Mouse (Mus musculus): ENCODE measurements around the gene Ctrl.
"Not testable (repeated sequence)": the region's sequence is repeated elsewhere in the genome, so short reads cannot be mapped to it uniquely, and the experiment has no call there.

Gene Ctrl

DNA sequence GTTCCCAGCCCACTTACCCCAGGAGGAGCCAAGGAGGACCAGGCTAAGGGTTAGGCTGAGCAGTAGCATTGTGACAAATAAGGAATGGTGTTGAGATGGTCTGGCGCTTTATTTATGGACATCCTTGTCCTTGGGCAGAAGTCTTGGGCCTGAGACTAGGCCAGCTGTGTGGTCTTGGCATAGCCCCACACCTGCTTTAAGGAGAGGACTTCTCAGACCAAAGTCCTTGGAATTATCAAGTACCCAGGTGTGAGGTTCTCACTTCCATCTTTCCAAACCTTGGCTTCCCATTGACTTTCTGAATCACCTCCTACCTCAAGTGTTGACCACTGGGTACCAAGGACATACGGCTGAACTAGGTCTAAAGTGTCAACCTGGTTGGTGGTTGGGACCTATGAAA lies at the start of gene Ctrl:
Gene Ctrl (minus strand): TSS at position 101 of the 400 bp plus-strand sequence.
- no peak for DNase-seq (ENCODE audit: low spot score)

DNA sequence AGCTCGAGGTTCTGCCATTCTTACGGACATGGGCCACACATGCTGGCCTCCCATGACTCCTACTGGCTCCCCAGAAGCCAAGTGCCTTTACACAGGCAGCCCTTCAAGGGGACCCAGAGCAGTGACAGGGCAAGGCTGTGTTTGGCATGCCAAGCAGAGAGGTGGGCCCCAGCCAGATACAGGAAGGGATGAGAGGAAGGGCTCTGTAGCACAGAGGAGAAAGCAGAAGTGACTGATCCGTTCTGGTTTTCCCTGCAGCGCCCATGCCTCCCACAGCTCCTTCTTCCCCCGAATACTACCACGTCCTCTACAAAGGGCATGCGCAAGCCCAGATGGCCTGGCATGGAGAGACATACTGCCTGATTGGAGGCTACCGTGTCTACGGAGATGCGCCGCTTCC lies 49.7 kb upstream of the Ctrl start:
- DNase-seq (ENCODE audit: low spot score) = not testable (repeated sequence)

DNA sequence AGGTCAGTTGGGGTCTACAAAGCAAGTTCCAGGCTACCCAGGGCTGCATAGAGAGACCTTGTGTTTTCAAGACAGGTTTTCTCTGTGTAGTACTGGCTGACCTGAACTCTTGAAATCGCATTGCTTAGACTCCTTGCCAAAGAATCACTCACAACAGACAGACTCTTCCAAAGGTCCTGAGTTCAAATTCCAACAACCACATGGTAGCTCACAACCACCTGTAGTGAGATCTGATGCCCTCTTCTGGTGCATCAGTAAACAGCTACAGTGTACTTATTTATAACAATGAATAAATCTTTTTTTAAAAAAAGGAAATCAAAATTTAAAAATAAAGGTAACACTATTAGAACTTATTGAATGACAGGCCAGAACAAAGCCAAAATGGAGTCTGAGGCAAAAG lies 47.5 kb upstream of the Ctrl start:
- no peak for DNase-seq (ENCODE audit: low spot score)

DNA sequence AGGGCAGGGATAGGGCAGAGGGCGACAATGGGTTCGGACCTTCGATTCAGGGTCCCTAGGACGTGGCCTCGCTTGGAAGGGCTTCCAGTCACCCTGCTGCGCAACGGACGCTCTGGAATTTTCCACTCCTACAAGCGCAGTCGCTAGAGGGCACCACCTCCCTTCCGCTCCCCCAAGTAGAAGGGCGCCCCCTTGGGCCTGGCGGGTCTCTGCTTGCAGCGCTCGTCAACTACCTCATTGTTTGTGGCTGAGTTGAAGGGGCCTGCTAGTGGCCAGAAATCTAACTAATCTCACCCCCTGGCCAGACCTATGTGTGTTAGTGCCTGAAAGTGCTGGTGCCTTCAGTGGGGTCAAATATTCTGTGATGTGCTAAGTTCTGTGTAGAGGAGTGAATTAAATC lies 45.7 kb upstream of the Ctrl start, which contains the start of gene Dpep3:
Gene Dpep3 (minus strand): TSS at position 105 of the 400 bp plus-strand sequence.
- no peak for DNase-seq (ENCODE audit: low spot score)

DNA sequence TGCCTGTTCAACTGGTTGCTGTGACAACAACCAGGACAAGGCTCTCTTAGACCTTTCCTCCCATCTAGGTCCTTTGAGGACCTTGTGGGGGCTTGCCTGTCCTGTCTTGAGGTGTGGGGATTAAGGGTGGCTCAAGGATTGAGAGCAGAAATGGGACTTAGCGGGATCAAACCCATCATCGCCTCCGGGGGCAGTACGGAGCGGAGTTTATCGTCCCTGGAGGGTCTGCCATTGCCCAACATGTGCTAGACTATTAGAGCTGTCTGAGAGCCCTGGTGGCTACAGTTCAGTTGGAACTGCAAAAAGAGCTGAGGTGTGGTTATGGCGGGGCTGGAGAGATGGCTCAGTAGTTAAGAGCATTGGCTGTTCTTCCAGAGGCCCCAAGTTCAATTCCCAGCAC lies 41.7 kb upstream of the Ctrl start:
- no peak for DNase-seq (ENCODE audit: low spot score)

DNA sequence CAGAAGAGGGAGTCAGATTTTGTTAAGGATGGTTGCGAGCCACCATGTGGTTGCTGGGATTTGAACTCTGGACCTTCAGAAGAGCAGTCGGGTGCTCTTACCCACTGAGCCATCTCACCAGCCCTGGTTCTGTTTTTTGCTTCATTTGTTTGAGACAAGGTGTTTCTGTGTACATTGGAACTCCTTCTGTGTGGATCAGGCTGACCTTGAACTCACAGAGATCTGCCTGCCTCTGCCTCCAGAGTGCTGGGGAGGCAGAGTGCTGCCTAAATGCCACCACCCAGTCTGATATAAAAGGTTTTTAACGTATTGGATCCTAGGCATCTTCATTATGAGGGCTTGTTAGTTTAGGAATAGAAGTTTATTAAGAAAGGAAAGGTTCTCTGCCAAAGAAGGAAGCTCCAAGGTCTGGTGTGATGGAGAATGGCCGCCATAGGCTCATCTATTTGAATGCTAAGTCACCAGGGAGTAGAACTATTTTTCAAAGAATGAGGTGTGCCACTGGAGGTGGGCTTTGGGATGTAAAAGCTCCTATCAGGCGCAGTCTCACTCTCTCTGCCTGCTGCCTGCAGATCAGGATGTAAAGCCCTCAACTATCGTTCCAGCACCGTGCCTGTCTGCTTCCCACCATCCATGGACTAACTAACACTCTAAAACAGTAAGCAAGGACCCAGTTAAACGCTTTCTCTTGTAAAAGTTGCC lies 37.5 kb upstream of the Ctrl start:
- DNase-seq (ENCODE audit: low spot score) = no peak

DNA sequence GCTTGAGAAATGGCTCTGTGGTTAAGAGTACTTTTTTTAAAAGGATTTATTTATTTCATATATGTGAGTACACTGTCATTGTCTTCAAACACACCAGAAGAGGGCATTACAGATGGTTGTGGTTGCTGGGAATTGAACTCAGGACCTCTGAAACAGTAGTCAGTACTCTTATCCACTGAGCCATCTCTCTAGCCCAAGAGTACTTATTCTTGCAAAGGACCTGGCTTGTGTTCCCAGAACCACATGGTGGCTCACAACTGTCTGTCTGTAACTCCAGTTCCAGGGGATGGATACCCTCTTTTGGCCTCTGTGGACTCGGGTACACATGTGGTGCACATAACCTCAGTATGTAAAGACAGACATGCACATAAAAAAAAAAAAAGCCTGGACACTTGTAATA lies 35.7 kb upstream of the Ctrl start:
- DNase-seq (ENCODE audit: low spot score) = no peak

DNA sequence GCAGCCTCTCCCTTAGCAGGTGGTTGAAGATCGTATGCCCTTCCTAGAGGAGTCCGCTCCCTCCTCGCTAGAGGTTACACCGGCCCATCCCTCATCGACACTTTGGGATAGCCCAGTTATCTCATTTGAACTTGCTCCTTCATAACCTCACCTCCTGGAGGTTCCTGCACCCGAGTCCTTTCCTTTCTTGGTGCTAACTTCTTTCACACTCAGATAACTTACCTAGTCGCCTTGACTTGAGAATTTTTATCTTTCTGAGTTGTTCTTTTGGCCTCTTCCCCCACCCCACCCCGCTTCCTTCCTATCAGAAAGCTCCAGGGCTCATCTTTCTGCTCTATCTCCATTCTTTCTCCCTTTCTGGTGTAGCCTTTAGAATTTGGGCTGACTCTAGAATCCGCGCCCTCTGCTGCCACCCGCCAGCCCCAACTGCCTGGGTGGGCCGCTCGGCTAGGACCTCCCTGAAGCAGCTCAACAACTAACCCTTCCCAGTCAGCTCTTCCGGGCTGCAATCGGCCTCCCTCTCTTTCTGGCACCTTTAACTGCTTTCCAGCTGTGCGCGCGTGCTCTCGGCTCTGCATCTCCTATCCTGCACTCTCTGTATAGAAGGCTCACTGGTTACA lies 33.1 kb upstream of the Ctrl start:
- no peak for DNase-seq (ENCODE audit: low spot score)

DNA sequence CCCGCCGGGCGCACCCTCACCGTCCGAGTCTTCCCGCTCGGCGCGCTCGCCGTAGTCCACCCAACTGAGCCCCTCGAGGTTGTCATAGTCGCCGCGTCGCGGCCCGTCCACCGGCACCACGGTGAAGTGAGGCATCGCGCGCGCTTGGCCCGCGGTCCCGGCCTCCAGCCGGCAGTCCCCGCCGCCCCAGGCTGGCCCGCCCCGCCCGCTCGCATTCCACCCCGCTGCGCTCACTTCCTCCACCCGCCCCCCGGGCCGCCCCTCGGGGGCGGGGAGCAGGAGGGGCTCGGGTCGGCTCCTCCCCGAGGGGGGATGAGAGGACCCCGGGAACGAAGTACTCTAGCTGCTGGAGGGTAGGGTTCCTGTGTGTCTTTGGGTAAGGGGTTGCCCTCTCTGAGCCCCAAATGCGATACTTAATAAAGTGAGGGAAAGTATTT lies 32.3 kb upstream of the Ctrl start, which contains the start of gene Slc12a4:
Gene Slc12a4 (minus strand): TSS at position 193 of the 437 bp plus-strand sequence.
- peak; percentile 54 for DNase-seq (ENCODE audit: low spot score)

DNA sequence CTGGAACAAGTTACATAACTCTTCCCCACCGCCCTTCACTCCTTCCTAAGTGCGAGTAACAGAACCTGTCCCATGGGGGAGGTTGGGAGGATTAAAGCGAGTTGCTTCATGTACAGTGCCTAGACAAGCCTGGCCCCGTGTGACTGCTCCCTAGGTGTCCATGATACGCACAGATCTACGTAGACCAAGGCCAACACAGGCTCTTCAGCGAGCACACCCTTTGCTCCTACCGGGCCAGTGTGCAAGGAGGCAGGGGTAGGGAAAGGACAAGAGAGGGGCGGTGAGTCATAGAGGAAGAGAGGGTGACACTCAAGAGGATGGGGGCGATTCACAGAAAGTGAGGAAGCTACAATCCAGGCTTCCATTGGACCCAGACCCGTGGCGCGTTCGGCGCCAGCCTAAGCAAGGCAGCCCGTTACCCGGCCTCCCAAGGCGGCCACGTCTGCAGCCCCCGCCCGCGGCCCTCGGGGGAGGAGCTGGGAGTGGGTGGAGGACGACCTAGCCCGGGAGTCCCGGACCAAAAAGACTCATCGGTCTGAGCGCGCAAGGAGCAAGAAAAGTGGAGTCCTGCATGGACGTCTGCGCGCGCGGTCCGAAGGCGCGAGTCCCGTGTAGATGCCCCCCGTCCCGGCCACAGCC lies 31.7 kb upstream of the Ctrl start:
- DNase-seq (ENCODE audit: low spot score) = peak; percentile 54

DNA sequence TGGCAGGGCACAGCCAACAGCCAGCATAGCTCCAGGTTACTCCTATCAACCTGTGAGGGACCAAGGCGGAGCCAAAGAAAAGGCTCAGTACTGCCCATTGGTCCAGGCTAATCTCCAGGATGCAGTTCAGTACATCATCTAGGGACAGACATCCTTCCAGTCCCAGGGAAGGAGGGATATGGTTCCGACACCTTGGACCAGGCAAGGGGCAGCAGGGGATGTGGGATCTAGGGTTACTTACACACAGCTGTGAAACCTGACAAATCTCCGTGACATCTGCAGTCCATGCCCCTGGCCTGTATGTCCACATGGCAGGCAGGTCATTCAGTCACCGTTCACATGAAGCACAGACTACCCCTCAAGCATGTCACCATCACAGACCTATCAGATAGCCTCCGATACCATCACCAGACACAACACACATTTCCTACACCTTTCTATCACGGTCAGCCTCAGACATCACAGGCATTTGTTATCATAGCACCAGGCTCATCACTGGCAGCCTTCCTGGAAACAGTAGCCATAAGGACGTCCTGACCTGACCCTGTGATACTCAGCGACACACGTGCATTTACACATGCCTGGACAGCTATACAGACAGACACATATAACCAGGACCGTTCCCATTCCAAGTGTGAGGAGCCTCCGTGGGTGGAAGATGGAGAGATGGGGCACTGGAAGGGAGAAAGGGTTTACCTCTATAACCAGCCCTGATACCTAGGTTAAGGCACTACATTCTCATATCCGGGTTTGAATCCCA lies 31.0 kb upstream of the Ctrl start:
- no peak for DNase-seq (ENCODE audit: low spot score)

DNA sequence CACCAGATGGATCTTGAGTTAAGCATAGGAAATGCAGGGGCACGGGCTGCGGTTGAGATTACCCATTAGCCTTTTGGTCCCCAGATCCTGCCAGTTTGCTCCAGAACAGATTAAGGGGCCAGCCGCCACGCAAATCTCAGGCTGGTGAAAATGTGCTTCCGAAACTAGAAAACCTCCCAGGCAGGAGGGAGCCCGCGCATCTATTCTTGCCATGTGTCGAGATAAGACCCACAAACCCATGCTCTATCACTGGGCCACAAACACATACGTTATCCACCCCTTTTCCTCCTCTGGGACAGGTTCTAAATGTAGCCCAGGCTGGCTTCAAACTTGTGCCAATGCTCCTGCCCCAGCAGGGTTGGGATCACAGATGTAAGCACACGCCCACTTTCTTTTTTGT lies 27.9 kb upstream of the Ctrl start:
- no peak for DNase-seq (ENCODE audit: low spot score)

DNA sequence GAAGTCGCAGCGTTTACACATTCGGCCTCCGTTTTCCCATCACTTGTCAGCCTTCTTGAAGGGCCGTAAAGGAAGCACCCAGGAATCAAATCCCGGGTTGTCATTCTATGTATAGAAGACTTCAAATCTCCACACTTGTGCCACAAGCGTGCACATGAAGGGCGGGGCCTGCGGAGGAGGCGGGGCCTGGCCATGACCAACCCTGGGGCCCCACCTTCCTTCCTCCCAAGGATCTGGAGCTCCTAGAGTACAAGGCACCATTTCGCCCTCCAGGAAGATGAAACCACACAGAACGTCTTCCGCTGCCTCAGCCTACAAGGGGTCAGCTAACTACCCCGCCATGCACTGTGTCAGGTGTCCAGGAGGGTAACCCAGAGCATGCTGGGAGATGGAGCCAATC lies 27.4 kb upstream of the Ctrl start:
- no peak for DNase-seq (ENCODE audit: low spot score)

DNA sequence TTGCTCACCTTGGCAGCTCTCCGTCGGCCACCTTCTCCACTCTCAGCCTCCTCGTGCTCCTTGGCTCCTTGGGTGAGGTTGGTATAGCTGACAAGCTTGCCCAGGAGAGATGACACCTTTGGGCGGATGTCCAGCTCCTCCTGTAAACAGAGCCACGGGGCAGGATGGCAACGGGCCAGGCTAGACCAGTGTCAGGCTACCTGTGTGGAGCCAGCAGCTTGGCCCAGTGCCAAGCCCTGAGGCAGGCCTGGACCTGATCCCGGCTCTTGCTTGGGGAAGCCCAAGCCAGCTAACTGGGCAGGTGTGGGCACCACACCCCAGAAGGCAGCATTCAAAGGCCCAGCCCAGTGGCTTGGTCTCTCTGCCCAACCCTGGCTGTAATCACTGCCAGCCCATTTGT lies 25.7 kb upstream of the Ctrl start:
- no peak for DNase-seq (ENCODE audit: low spot score)

DNA sequence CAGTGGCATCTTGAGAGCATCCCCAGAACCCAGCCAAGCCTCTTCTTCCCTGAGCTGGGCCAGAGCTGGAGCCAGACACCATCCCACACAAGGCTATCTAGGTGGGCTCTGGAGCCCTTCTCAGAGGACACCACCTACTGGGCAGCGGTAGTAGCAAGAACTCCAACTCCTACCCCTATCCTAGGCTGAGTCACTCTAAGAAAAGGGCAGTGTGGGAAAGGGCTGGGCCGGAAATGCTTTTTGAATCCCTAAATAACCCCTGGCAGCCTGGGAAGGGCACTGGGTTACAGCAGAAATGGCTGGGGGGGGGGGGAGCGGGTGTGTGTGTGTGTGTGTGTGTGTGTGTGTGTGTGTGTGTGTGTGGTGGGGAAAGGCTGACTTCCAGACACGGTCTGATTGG lies 24.2 kb upstream of the Ctrl start:
- DNase-seq (ENCODE audit: low spot score) = no peak

DNA sequence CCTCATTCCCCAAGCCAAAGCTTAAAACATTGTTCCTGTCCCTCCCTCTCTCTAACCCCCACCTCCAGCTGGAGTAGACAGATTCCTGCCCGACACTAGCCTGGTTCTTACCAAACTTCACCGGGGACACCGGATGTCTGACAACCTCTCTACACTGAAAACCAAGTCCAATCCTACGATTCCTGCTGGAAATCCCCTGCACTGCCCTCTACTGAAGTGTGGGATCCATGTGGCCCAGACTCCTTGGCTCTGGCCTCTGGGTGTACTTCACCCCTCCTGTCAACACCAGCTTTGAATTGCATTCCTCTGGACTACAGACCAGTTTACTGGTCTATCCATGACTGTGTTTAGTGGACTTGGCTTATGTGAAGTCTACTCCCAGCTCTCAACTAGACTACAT lies 22.9 kb upstream of the Ctrl start:
- DNase-seq (ENCODE audit: low spot score) = no peak

DNA sequence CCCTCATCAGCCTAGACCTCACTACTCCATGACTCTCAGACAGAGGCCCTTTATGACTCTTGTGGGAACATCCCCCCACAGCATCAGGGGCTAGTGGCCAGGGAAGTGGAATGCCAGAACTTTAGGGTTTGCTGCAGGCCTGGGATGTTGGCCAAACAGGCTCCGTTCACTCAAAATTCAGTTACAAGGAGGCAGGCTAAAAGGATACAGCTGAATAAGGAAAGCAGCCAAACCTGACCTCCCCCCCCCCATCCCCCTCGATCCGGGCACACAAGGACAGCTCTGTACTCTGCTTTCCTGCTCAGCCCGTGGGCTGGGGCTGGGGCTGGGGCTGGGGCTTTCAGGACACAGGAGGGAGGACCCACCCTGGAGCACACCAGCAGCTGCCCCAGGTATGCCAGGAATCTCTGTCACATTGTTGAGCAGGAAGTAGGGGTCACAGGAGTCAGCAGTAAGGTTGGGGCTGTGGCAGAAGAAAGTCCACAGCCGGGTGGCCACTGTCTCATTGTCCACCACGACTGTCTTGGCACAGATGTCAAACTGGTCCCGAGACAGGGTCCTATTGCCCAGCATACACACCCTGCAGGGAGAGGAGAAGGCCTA lies 17.5 kb upstream of the Ctrl start:
- no peak for DNase-seq (ENCODE audit: low spot score)

DNA sequence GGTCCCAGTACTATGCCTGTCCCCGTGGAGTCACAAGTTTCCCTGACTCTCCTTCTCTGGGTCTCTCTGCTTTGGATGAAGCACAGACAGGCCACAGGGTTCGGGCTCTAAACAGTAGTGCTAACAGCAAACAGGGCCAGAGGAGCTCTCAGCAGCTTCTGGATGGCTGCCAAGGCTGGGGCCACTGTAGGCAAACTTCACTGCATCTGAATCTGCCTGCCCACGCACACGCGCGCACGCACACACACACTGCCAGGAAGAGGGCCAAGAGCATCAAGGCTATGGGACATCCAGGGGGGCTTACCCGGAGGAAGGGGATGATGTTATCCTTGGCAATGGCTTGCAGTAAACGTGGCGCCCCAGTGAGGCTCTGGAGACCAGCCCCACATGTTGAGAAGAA lies 15.7 kb upstream of the Ctrl start:
- DNase-seq (ENCODE audit: low spot score) = no peak

DNA sequence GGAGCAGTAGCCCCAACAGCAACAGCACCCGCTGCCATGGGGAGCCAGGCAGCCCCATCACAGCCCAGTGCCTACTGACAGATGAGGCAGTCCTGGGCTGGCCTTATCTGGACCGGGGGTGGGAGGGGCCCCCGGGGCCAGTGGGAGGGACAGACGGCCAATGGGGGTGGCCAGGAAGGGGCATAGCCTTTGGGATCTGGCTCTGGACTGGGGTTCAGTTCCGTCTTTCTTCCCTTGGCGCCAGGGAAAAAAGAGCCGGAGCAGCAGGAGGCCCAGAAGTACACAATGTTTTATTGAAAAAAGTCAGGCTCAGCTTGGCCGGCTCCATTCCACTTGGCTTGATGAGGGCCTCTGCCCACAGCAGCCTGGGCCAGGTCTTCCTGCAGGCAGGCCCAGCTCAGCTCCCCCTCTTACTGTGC lies 9.7 kb upstream of the Ctrl start, which contains the start of gene Lcat:
Gene Lcat (minus strand): TSS at position 62 of the 419 bp plus-strand sequence.
- no peak for DNase-seq (ENCODE audit: low spot score)

DNA sequence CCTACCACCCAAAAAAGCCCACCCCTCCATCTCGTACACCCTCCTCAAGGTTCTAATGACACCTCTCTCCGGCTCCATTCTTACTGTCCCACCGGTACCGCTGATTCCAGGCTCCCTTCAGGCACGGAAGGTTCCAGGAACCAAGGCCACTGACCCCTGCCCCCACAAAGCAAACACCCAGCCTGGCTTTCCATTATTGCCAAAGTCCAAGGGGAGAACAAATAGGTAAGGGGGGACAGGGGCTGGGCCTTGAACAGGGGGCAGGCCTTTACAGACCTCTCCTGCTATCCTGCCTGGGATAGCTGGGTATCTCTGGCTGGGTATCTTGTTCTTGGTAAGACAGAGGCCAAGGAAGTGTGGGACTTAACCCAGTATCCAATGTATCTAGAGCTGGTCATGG lies 8.9 kb upstream of the Ctrl start:
- DNase-seq (ENCODE audit: low spot score) = no peak

DNA sequence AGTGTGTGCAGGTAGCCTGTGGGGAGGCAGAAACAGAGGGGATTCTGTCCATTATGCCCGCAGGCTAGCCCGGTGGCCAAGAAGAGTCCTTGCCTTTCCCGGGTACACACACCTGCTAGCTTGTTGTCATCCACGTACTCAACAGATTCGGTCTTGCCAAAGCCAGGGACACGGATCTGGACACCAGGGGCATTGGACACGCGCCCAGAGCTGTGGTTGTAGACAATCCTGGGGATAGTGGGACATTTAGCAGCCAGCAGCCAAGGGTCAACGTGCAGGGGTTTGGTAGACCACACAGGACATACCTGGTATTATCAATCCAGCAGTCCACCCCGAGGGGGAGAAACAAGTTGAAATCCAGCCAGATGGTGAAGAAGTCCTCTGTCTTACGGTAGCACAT lies 8.4 kb upstream of the Ctrl start:
- DNase-seq (ENCODE audit: low spot score) = no peak

DNA sequence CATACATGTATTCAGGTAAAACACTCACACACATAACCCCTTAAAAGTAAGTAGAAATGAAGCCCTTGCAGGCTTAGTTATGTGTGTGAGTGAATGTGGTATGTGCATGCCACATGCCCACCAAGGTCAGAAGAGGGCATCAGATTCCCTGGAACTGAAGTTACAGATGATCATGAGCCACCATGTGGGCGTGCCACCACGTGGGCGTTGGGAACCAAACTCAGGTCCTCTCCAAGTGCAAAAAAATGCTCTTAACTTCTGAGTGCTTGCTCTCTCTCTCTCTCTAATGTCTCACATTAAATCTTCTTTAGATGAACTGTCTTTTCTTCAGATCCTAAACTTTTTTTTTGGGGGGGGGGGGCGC lies 4.6 kb upstream of the Ctrl start, which contains the start of gene Psmb10:
Gene Psmb10 (minus strand): TSS at position 139 of the 364 bp plus-strand sequence.
- no peak for DNase-seq (ENCODE audit: low spot score)

All from ovary, postnatal 10 days (tissue).